Mouse (Mus musculus): Measurements from ENCODE around the gene Ccl25. TPM values are rescaled to one million over a fixed set of nuclear protein-coding genes. Genes with fewer than 3 reads are reported as not detected.

The Ccl25 gene
- polyA plus RNA-seq, 1 experiment = 1.6 TPM

DNA sequence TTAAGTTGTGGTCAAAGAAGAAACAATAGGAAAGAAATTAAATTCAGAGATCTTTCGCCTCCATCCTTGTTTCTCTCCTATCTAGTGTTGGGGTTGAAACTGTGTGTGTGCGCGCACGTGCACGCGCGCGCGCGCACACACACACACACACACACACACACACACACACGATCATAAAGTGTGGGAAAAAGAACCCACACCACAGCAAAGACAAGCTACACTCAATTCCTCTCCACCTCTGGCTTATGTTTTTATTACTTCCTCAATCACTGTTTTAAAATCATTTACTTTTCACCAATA is 5.5 kb upstream of the Ccl25 start:
- no peaks in the 10 kb centered on the region; the same call in 1 of the 2 replicates for H3K36me3 ChIP-seq (ENCODE audit: control insufficient read depth, insufficient read depth, low read length)
- H3K4me1 ChIP-seq (ENCODE audit: control insufficient read depth, insufficient read depth, insufficient read length) = peaks cover 11% of the 10 kb centered on the region
- no peak for DNase-seq (ENCODE audit: low read depth in 1 of 2, low spot score in 2 of 2)
- 72% methylated on average over 11 of the region's 11 CpGs for WGBS
- no peaks in the 10 kb centered on the region for H3K27me3 ChIP-seq (ENCODE audit: control insufficient read depth, insufficient read depth, low read length)
- TF ChIP-seq POLR2A (IDR thresholded peaks at IDR 0.05; ENCODE audit: low read depth, low read length) (no peak), CTCF (IDR thresholded peaks at IDR 0.05; ENCODE audit: extremely low read depth, insufficient read depth, insufficient read length, insufficient replicate concordance) (no peak)
- H3K27ac ChIP-seq (ENCODE audit: insufficient read depth, low read length) = no peak overlapping the region
- H3K4me3 ChIP-seq (ENCODE audit: extremely low read depth, insufficient read depth, insufficient read length) = no peak overlapping the region

DNA sequence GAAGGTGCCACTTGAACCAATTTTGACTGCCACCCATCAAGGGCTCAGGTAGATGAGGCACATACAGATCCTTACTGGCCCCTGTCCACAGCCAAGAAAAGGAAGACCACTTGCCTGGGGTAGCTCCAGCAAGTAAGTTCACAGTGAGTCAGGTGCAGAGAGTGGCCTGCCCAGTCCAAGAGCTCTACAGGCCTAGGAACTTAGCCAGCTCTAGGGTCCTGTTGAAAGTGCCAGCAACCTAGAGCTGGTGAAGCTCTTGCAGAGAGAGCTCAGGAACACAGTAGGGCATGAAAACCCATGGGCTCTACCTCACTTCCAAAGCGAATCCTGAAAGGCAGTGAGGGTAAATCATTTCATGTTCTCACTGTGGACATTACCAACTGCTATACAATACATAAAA is 4.6 kb upstream of the Ccl25 start:
- WGBS = 74% methylated on average over 1 of the region's 1 CpGs
- Histone ChIP-seq H3K27me3 (ENCODE audit: control insufficient read depth, insufficient read depth, low read length) (no peaks in the 10 kb centered on the region), H3K4me1 (ENCODE audit: control insufficient read depth, insufficient read depth, insufficient read length) (peaks cover 11% of the 10 kb centered on the region), H3K36me3 (ENCODE audit: control insufficient read depth, insufficient read depth, low read length) (no peaks in the 10 kb centered on the region; the same call in 1 of the 2 replicates), H3K4me3 (ENCODE audit: extremely low read depth, insufficient read depth, insufficient read length) (no peak overlapping the region), H3K27ac (ENCODE audit: insufficient read depth, low read length) (no peak overlapping the region)
- no peak for DNase-seq (ENCODE audit: low read depth in 1 of 2, low spot score in 2 of 2)
- no peak for TF ChIP-seq POLR2A (IDR thresholded peaks at IDR 0.05; ENCODE audit: low read depth, low read length)
- TF ChIP-seq CTCF (IDR thresholded peaks at IDR 0.05; ENCODE audit: extremely low read depth, insufficient read depth, insufficient read length, insufficient replicate concordance) = no peak

DNA sequence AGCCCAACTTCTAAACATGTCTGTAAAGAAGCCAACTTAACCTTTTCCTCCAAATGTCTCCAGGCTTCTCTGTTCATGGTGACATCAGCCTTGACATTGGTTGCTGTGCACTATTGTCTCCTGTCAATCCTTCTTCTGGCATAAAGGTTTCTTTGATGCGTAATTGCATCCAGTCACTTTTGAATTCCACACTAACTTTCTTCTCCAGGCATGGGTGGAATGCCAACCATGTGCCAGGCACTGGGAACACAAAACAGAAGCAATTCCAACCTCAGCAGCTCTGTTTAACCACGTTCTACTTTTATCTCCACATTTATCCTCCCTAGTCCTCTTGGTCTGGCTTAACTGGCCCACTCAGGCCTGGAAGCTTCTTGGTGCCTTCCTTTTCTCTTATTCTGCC is 4.0 kb upstream of the Ccl25 start:
- Histone ChIP-seq H3K4me3 (ENCODE audit: extremely low read depth, insufficient read depth, insufficient read length) (no peak overlapping the region), H3K27me3 (ENCODE audit: control insufficient read depth, insufficient read depth, low read length) (no peaks in the 10 kb centered on the region), H3K27ac (ENCODE audit: insufficient read depth, low read length) (no peak overlapping the region), H3K36me3 (ENCODE audit: control insufficient read depth, insufficient read depth, low read length) (no peaks in the 10 kb centered on the region; the same call in 1 of the 2 replicates), H3K4me1 (ENCODE audit: control insufficient read depth, insufficient read depth, insufficient read length) (peaks cover 13% of the 10 kb centered on the region)
- no peak for DNase-seq (ENCODE audit: low read depth in 1 of 2, low spot score in 2 of 2)
- 80% methylated on average over 2 of the region's 2 CpGs for WGBS
- TF ChIP-seq CTCF (IDR thresholded peaks at IDR 0.05; ENCODE audit: extremely low read depth, insufficient read depth, insufficient read length, insufficient replicate concordance) (no peak), POLR2A (IDR thresholded peaks at IDR 0.05; ENCODE audit: low read depth, low read length) (no peak)

DNA sequence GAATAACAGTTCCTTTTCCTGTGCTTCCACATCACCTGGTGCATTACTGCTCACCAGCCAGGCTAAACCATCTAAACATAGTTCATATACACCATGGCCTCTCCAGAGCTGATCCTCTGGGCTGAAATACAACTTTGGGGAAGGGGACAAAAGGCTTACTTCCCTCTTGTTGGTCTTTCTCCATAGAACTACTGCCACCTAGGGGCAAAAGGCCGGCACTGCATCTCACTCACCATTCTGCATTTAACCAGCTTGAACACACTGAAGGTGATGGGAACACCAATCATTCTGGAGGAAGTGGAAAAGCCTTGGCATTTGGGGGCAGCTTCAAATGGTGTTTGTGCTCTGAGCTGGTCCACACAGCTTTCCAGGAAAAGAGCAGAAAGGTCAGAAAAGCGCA is 2.5 kb upstream of the Ccl25 start:
- TF ChIP-seq CTCF (IDR thresholded peaks at IDR 0.05; ENCODE audit: extremely low read depth, insufficient read depth, insufficient read length, insufficient replicate concordance) (peak; percentile 68; the same call in 1 of the 2 replicates), POLR2A (IDR thresholded peaks at IDR 0.05; ENCODE audit: low read depth, low read length) (no peak)
- WGBS = 39% methylated on average over 2 of the region's 2 CpGs
- Histone ChIP-seq H3K27me3 (ENCODE audit: control insufficient read depth, insufficient read depth, low read length) (no peaks in the 10 kb centered on the region), H3K4me1 (ENCODE audit: control insufficient read depth, insufficient read depth, insufficient read length) (peaks cover 13% of the 10 kb centered on the region), H3K27ac (ENCODE audit: insufficient read depth, low read length) (no peak overlapping the region), H3K4me3 (ENCODE audit: extremely low read depth, insufficient read depth, insufficient read length) (no peak overlapping the region), H3K36me3 (ENCODE audit: control insufficient read depth, insufficient read depth, low read length) (no peaks in the 10 kb centered on the region; the same call in 1 of the 2 replicates)
- DNase-seq (ENCODE audit: low read depth in 1 of 2, low spot score in 2 of 2) = peak; percentile 62 to 80

DNA sequence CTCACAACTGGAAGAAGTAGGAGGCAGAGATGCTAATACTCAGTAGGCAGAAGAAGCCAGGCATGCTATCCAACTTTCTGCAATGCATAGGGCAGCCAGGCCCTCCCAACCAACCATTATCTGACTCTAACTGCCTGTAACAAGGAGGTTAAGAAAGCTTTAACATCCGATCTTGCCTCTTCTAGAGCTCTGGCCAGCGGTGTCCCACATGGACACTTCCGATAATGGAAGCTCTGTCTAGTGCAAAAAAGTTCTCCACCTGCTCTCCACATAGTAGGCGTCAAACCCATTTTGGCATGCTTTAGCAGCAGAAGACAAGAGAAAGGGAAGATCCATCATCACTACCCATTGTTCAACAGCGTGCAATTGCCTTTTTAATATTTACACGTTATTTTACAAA is 1.1 kb upstream of the Ccl25 start:
- WGBS = 2% methylated on average over 6 of the region's 6 CpGs
- TF ChIP-seq CTCF (IDR thresholded peaks at IDR 0.05; ENCODE audit: extremely low read depth, insufficient read depth, insufficient read length, insufficient replicate concordance) = no peak
- no peak for TF ChIP-seq POLR2A (IDR thresholded peaks at IDR 0.05; ENCODE audit: low read depth, low read length)
- Histone ChIP-seq H3K4me1 (ENCODE audit: control insufficient read depth, insufficient read depth, insufficient read length) (peaks cover 10% of the 10 kb centered on the region), H3K4me3 (ENCODE audit: extremely low read depth, insufficient read depth, insufficient read length) (peak overlapping the region; percentile 38), H3K27me3 (ENCODE audit: control insufficient read depth, insufficient read depth, low read length) (no peaks in the 10 kb centered on the region), H3K36me3 (ENCODE audit: control insufficient read depth, insufficient read depth, low read length) (peaks cover 2% of the 10 kb centered on the region; the same call in 1 of the 2 replicates), H3K27ac (ENCODE audit: insufficient read depth, low read length) (no peak overlapping the region)
- DNase-seq (ENCODE audit: low read depth in 1 of 2, low spot score in 2 of 2) = no peak

DNA sequence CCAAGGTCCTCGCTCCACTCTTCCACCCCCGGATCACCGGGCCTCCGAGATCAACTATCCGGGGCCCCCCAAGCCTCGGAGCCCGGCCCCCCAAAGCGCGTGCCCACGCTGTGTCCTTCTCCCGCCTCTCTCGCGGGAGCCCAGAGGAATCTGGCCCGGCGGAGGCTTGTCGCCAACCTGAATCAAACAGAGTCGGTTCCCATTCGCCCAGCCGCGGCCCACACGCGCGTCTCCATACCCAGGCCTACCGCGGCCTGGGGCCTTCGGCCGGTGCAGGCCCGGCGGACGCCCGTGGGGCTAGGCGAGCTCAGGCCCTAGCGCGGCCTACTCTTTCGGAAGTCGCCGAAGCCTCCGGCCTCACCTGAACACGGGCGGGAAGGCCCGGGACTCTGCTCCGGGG is 485 bp upstream of the Ccl25 start:
- H3K27ac ChIP-seq (ENCODE audit: insufficient read depth, low read length) = peak overlapping the region; percentile 79
- no peak for TF ChIP-seq POLR2A (IDR thresholded peaks at IDR 0.05; ENCODE audit: low read depth, low read length)
- TF ChIP-seq CTCF (IDR thresholded peaks at IDR 0.05; ENCODE audit: extremely low read depth, insufficient read depth, insufficient read length, insufficient replicate concordance) = no peak
- WGBS = under 1% methylated on average over 40 of the region's 42 CpGs
- H3K4me1 ChIP-seq (ENCODE audit: control insufficient read depth, insufficient read depth, insufficient read length) = peaks cover 9% of the 10 kb centered on the region
- no peak for DNase-seq (ENCODE audit: low read depth in 1 of 2, low spot score in 2 of 2)
- H3K27me3 ChIP-seq (ENCODE audit: control insufficient read depth, insufficient read depth, low read length) = no peaks in the 10 kb centered on the region
- H3K4me3 ChIP-seq (ENCODE audit: extremely low read depth, insufficient read depth, insufficient read length) = peak overlapping the region; percentile 70
- peaks cover 2% of the 10 kb centered on the region; the same call in 1 of the 2 replicates for H3K36me3 ChIP-seq (ENCODE audit: control insufficient read depth, insufficient read depth, low read length)

DNA sequence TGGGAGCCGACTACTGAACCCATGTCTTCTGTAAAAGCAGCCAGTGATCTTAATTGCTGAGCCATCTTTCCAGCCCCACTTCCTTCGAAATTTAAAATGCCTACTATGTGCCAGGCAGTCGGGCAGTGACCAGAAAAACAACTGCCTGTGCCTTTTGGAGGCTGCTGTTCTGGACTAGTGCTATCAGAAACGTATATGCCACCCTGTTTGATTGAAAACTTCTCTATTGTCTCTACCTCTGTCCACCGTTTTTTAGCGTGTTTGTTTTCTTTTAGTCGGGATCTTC is 684 bp downstream of the Ccl25 start:
- Histone ChIP-seq H3K27me3 (ENCODE audit: control insufficient read depth, insufficient read depth, low read length) (no peaks in the 10 kb centered on the region), H3K27ac (ENCODE audit: insufficient read depth, low read length) (peak overlapping the region; percentile 80; the same call in 1 of the 2 replicates), H3K36me3 (ENCODE audit: control insufficient read depth, insufficient read depth, low read length) (peaks cover 2% of the 10 kb centered on the region; the same call in 1 of the 2 replicates), H3K4me1 (ENCODE audit: control insufficient read depth, insufficient read depth, insufficient read length) (peaks cover 9% of the 10 kb centered on the region), H3K4me3 (ENCODE audit: extremely low read depth, insufficient read depth, insufficient read length) (peak overlapping the region; percentile 80; the same call in 1 of the 2 replicates)
- TF ChIP-seq POLR2A (IDR thresholded peaks at IDR 0.05; ENCODE audit: low read depth, low read length) = no peak
- no peak for DNase-seq (ENCODE audit: low read depth in 1 of 2, low spot score in 2 of 2)
- 17% methylated on average over 7 of the region's 7 CpGs for WGBS
